Mouse (Mus musculus) myocyte (in vitro differentiated cells): ENCODE measurements around the gene Eif4b.

Experiments
- POLR2AphosphoS2 ChIP-seq: IDR thresholded peaks from one replicate; pipeline ENCODE4 v1.6.1; 2011; ENCODE audit warnings: low read depth, control low read depth; ENCODE audit not compliant: insufficient read length
- USF1 ChIP-seq: IDR thresholded peaks from one replicate; pipeline ENCODE4 v1.6.1; 2011; ENCODE audit warnings: low read depth, mild to moderate bottlenecking, control low read depth, moderate library complexity

DNA sequence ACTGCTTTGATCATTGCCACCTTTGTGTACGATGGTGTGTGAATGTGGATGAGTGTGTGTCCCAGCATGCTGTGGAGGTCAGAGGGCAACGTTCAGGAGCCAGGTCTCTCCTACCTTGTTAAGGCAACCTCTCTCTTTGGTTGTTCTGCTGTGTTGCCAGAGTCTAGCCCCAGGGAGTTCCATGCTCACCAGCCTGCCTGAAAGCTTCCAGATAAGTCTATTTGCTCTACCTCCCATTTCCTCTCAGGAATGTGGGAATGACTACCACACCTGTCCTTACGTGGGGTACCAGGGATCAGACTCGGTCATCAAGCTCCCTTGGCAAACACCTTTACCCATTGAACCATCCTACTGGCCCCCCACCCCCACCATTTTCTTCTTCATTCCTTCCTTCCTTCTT lies 33.3 kb upstream of the Eif4b start:
- TF ChIP-seq POLR2AphosphoS2 = no peak
- TF ChIP-seq USF1 = no peak
